Mouse (Mus musculus) intestine, embryonic 14.5 days (tissue): ENCODE data around the gene Epc2. TPM values are rescaled to one million over a fixed set of nuclear protein-coding genes. Genes with fewer than 3 reads are reported as not detected.

ENCODE experiments used
- ATAC-seq: fragments of 200-750 bp; cut with Nextera tagmentation; replicated peaks from 2 replicates; pipeline ENCODE4 v1.8.0; 2017; ENCODE audit warnings: low read depth, moderate number of reproducible peaks, moderate TSS enrichment, moderate library complexity; ENCODE audit not compliant: low FRiP score, low TSS enrichment
- DNase-seq: peaks from one replicate; pipeline ENCODE4 v3.0.0-alpha.2; 2018; ENCODE audit warnings: low spot score
- H3K27ac ChIP-seq: fragments of 300-500 bp; sonication (generic); 2 replicates; pipeline ENCODE4 v1.5.1; 2014; ENCODE audit warnings: low read depth, mild to moderate bottlenecking, control low read depth
- H3K27me3 ChIP-seq: fragments of 300-500 bp; sonication (generic); replicated peaks from 2 replicates; pipeline ENCODE4 v1.6.1; 2014; ENCODE audit warnings: low read length, control low read depth; ENCODE audit not compliant: control insufficient read depth, insufficient read depth
- H3K36me3 ChIP-seq: fragments of 300-500 bp; sonication (generic); 2 replicates; pipeline ENCODE4 v1.6.1; 2014; ENCODE audit warnings: low read length, control low read depth; ENCODE audit not compliant: control insufficient read depth, insufficient read depth
- H3K4me1 ChIP-seq: fragments of 300-500 bp; sonication (generic); replicated peaks from 2 replicates; pipeline ENCODE4 v1.6.1; 2014; ENCODE audit warnings: low read length, control low read depth, mixed read lengths; ENCODE audit not compliant: control insufficient read depth, insufficient read depth
- H3K4me2 ChIP-seq: fragments of 300-500 bp; sonication (generic); 2 replicates; pipeline ENCODE4 v1.6.1; 2014; ENCODE audit warnings: low read length
- H3K4me3 ChIP-seq: fragments of 300-500 bp; sonication (generic); 2 replicates; pipeline ENCODE4 v1.5.1; 2014; ENCODE audit warnings: low read depth, low read length, control low read depth, mixed read lengths
- H3K9ac ChIP-seq: fragments of 300-500 bp; sonication (generic); 2 replicates; pipeline ENCODE4 v1.6.1; 2014; ENCODE audit warnings: mild to moderate bottlenecking, low read length
- H3K9me3 ChIP-seq: fragments of 300-500 bp; sonication (generic); 2 replicates; pipeline ENCODE4 v1.6.1; 2016; ENCODE audit warnings: low read length, control low read depth; ENCODE audit not compliant: control insufficient read depth
- WGBS: fragments of 180-500 bp; shearing (Covaris S2); extraction: QIAGEN DNeasy Blood & Tissue Kit; methylation state at CpG from one replicate; pipeline ENCODE4 v1.1.7; 2014; 5-methylcytosine and 5-hydroxymethylcytosine counted together
- polyA plus RNA-seq: library from polyadenylated mRNA; unstranded; fragments of >200 nt; fragmentation: Nextera tagmentation; extraction: Ambion mirVana; gene quantifications from 2 replicates; pipeline ENCODE4 v1.2.1, GENCODE M21; 2014

Gene Epc2
- polyA plus RNA-seq: 8.7 and 10.5 TPM in 2 replicates

- under 1% methylated on average over 76 of the region's 88 CpGs for WGBS
- Histone ChIP-seq H3K27me3 (no peaks in the 10 kb centered on the region), H3K27ac (peak within 1 kb of the TSS; percentile 99), H3K9me3 (no peaks in the 10 kb centered on the region), H3K4me3 (peak within 1 kb of the TSS; percentile 97), H3K36me3 (no peaks in the 10 kb centered on the region), H3K4me1 (peaks cover 3% of the 10 kb centered on the region; the same call in 1 of the 2 replicates), H3K9ac (peak within 1 kb of the TSS; percentile 98), H3K4me2 (peak within 1 kb of the TSS; percentile 73)
- DNase-seq (peak; percentile 93), ATAC-seq (peak; percentile 84)
Measured at GRCm38 (mm10) chr2:49450931-49451636, at the start of gene Epc2. Gene Epc2 (plus strand): TSS chr2:49451486.

- no peak overlapping the region for H3K9ac ChIP-seq
- H3K4me1 ChIP-seq: no peaks in the 10 kb centered on the region
- no peaks in the 10 kb centered on the region for H3K27me3 ChIP-seq
- H3K9me3 ChIP-seq: no peaks in the 10 kb centered on the region
- ATAC-seq (no peak), DNase-seq (no peak)
- H3K4me3 ChIP-seq: no peak overlapping the region
- H3K36me3 ChIP-seq: no peaks in the 10 kb centered on the region
- no peak overlapping the region for H3K27ac ChIP-seq
- WGBS: 34% methylated on average over 2 of the region's 2 CpGs
- no peak overlapping the region for H3K4me2 ChIP-seq
Measured at GRCm38 (mm10) chr2:49405954-49406353, 45.3 kb upstream of the Epc2 start.

- Histone ChIP-seq H3K4me3 (no peak overlapping the region), H3K9ac (no peak overlapping the region), H3K4me1 (no peaks in the 10 kb centered on the region), H3K27me3 (no peaks in the 10 kb centered on the region), H3K4me2 (no peak overlapping the region), H3K27ac (no peak overlapping the region), H3K36me3 (no peaks in the 10 kb centered on the region), H3K9me3 (no peaks in the 10 kb centered on the region)
- WGBS: 82% methylated on average over 5 of the region's 5 CpGs
- ATAC-seq (no peak), DNase-seq (no peak)
Measured at GRCm38 (mm10) chr2:49411685-49412084, 39.6 kb upstream of the Epc2 start.

- H3K9ac ChIP-seq: no peak overlapping the region
- no peak overlapping the region for H3K27ac ChIP-seq
- H3K27me3 ChIP-seq: no peaks in the 10 kb centered on the region
- DNase-seq (no peak), ATAC-seq (no peak)
- no peak overlapping the region for H3K4me2 ChIP-seq
- no peaks in the 10 kb centered on the region for H3K4me1 ChIP-seq
- H3K36me3 ChIP-seq: no peaks in the 10 kb centered on the region
- no peaks in the 10 kb centered on the region for H3K9me3 ChIP-seq
- WGBS: 65% methylated on average over 6 of the region's 6 CpGs
- no peak overlapping the region for H3K4me3 ChIP-seq
Measured at GRCm38 (mm10) chr2:49412576-49412975, 38.7 kb upstream of the Epc2 start.

- no peaks in the 10 kb centered on the region for H3K27me3 ChIP-seq
- H3K4me2 ChIP-seq: no peak overlapping the region
- H3K27ac ChIP-seq: no peak overlapping the region
- no peaks in the 10 kb centered on the region for H3K36me3 ChIP-seq
- no peaks in the 10 kb centered on the region for H3K4me1 ChIP-seq
- no peak overlapping the region for H3K9ac ChIP-seq
- WGBS: 74% methylated on average over 3 of the region's 3 CpGs
- DNase-seq (no peak), ATAC-seq (no peak)
- no peak overlapping the region for H3K4me3 ChIP-seq
- H3K9me3 ChIP-seq: no peaks in the 10 kb centered on the region
Measured at GRCm38 (mm10) chr2:49415868-49416267, 35.4 kb upstream of the Epc2 start.

- no peak for DNase-seq
- 70% methylated on average over 10 of the region's 10 CpGs for WGBS
Measured at GRCm38 (mm10) chr2:49417018-49417604, 34.2 kb upstream of the Epc2 start.

GRCm38 (mm10) chr2:49420396-49420795 lies 30.9 kb upstream of the Epc2 start:
- ATAC-seq (no peak), DNase-seq (no peak)
- 82% methylated on average over 3 of the region's 3 CpGs for WGBS
- Histone ChIP-seq H3K9me3 (no peaks in the 10 kb centered on the region), H3K4me1 (no peaks in the 10 kb centered on the region), H3K27ac (no peak overlapping the region), H3K4me2 (no peak overlapping the region), H3K36me3 (no peaks in the 10 kb centered on the region), H3K9ac (no peak overlapping the region), H3K27me3 (no peaks in the 10 kb centered on the region), H3K4me3 (no peak overlapping the region)

More at GRCm38 (mm10) chr2:49417018-49417604, 34.2 kb upstream of the Epc2 start:
- Histone ChIP-seq H3K4me1 (no peaks in the 10 kb centered on the region), H3K4me3 (no peak overlapping the region), H3K27ac (no peak overlapping the region), H3K9ac (no peak overlapping the region), H3K36me3 (no peaks in the 10 kb centered on the region), H3K27me3 (no peaks in the 10 kb centered on the region), H3K4me2 (no peak overlapping the region), H3K9me3 (no peaks in the 10 kb centered on the region)
- no peak for ATAC-seq

GRCm38 (mm10) chr2:49423857-49424256 lies 27.4 kb upstream of the Epc2 start:
- Histone ChIP-seq H3K36me3 (no peaks in the 10 kb centered on the region), H3K4me2 (no peak overlapping the region), H3K27me3 (no peaks in the 10 kb centered on the region), H3K4me1 (no peaks in the 10 kb centered on the region), H3K4me3 (no peak overlapping the region), H3K9ac (no peak overlapping the region), H3K27ac (no peak overlapping the region), H3K9me3 (no peaks in the 10 kb centered on the region)
- no peak for DNase-seq
- ATAC-seq: no peak
- WGBS: 65% methylated on average over 2 of the region's 2 CpGs

GRCm38 (mm10) chr2:49424788-49425187 lies 26.5 kb upstream of the Epc2 start:
- WGBS: 90% methylated on average over 4 of the region's 4 CpGs
- Histone ChIP-seq H3K4me2 (no peak overlapping the region), H3K27ac (no peak overlapping the region), H3K9ac (no peak overlapping the region), H3K27me3 (no peaks in the 10 kb centered on the region), H3K4me3 (no peak overlapping the region), H3K4me1 (no peaks in the 10 kb centered on the region), H3K36me3 (no peaks in the 10 kb centered on the region), H3K9me3 (no peaks in the 10 kb centered on the region)
- DNase-seq: no peak
- no peak for ATAC-seq
